Comparison of ENCODE assay signal across 14 mouse cellular contexts in the genomic region with DNA sequence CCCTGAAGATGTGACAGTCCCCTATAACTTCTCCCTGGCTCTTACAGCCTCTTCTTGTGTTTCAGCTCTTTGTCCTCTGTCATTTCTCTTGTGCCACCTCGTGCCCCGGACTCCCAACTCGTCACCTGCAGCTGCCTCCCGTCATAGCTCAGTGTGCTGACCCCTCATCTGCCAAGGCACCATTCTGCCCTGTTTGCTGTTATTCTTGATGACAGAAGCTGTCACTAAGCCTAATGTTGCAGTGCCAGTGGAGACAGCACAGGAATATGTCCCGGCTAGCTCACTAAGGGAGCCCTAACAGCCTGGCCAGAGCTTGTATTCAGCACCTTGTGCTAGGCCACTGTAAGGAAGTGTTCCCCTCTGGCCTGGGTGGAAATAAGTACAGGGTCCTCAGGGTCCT.
"Had no signal": no experiment of that assay in that cellular context is flagged by ENCODE, and none has a peak within 500 bp of the region (broad histone marks: within the 10 kb centered on the region; RNA-seq: fewer than 3 reads in every experiment).

No protein-coding gene starts in this region.

- H3K27me3 ChIP-seq: lung, embryonic 15.5 days; neural tube, embryonic 15.5 days had no signal

- DNase-seq: kidney, postnatal 25 days; liver, postnatal 0 days; lung, postnatal 14 days; midbrain, embryonic 14.5 days; right cerebral cortex, adult 18-20 months; thymus, postnatal 4 days had no signal

- H3K4me1 ChIP-seq: lung, embryonic 15.5 days; neural tube, embryonic 15.5 days had no signal

- H3K27ac ChIP-seq: left cerebral cortex, adult 2 months; limb, embryonic 10.5 days; lung, embryonic 15.5 days; midbrain, embryonic 10.5 days; neural tube, embryonic 15.5 days; stomach, postnatal 0 days had no signal

- H3K9me3 ChIP-seq: limb, embryonic 10.5 days; lung, embryonic 15.5 days; midbrain, embryonic 10.5 days; neural tube, embryonic 15.5 days had no signal

- H3K4me2 ChIP-seq: liver, embryonic 11.5 days; lung, embryonic 15.5 days; neural tube, embryonic 15.5 days had no signal

- H3K36me3 ChIP-seq: limb, embryonic 10.5 days; lung, embryonic 15.5 days had no signal

- H3K9ac ChIP-seq: liver, postnatal 0 days; lung, embryonic 15.5 days; neural tube, embryonic 15.5 days had no signal

- H3K4me3 ChIP-seq: left cerebral cortex, adult 2 months; limb, embryonic 10.5 days; lung, embryonic 15.5 days; midbrain, embryonic 10.5 days; myocyte; neural tube, embryonic 15.5 days had no signal

- ATAC-seq: liver, postnatal 0 days had no signal
